Mouse (Mus musculus): ENCODE results near the gene Sv2a. TPM values are rescaled to one million over a fixed set of nuclear protein-coding genes. Genes with fewer than 3 reads are reported as not detected.

Sv2a gene
- polyA plus RNA-seq, 1 experiment from 2014 or later: 29.3 TPM

DNA sequence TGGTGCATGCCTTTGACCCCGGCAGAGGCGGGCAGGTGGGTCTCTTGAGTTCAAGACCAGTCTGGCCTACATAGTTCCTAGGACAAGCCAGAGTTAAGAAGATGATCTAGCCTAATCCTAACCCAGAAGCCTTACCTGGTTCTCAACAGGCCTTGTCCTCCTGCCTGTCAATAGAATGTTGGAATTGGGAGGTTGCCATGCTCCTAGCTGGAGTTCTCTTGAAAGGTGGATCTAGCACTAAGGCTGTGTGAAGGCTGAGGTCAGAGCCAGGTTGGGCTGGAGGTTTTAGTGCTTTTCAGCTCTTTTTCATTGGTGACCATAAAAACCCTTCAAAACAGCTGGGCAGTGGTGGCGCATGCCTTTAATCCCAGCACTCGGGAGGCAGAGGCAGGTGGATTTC lies 2.5 kb upstream of the Sv2a start:
- no peak overlapping the region for H3K9ac ChIP-seq
- no peak overlapping the region for H3K4me3 ChIP-seq
- H3K27me3 ChIP-seq: no peaks in the 10 kb centered on the region
- H3K4me1 ChIP-seq: peaks cover 39% of the 10 kb centered on the region
- H3K27ac ChIP-seq: no peak overlapping the region
- no peak overlapping the region for H3K4me2 ChIP-seq
- H3K36me3 ChIP-seq (ENCODE audit: poor library complexity, severe bottlenecking): peaks cover 49% of the 10 kb centered on the region
- WGBS: 97% methylated on average over 4 of the region's 4 CpGs
- ATAC-seq: no peak
- no peaks in the 10 kb centered on the region for H3K9me3 ChIP-seq (replicated peaks)

DNA sequence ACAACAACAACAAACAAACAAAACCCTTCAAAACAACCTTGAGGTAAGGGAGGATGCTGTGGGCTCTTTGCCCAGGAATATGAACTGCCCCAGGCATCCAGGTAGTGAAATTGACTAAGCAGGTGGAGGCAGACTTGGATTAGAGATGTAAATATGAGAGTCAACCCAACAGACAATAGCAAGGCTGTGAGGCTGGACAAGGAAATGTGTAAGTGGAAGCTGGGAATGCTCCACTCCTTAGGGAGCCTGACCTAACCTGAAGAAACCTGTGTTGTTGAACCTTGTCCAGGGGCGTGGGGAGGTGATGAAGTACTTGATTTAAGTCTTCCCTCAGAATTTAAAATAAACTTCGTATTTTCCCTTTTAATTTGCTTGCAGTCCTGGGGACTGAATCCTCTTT lies 2.0 kb upstream of the Sv2a start:
- H3K4me1 ChIP-seq: peaks cover 35% of the 10 kb centered on the region
- H3K27ac ChIP-seq: no peak overlapping the region
- H3K36me3 ChIP-seq (ENCODE audit: poor library complexity, severe bottlenecking): peaks cover 48% of the 10 kb centered on the region
- H3K9ac ChIP-seq: no peak overlapping the region
- H3K4me3 ChIP-seq: no peak overlapping the region
- ATAC-seq: no peak
- H3K9me3 ChIP-seq (replicated peaks): no peaks in the 10 kb centered on the region
- H3K4me2 ChIP-seq: no peak overlapping the region
- no peaks in the 10 kb centered on the region for H3K27me3 ChIP-seq
- 91% methylated on average over 2 of the region's 2 CpGs for WGBS

DNA sequence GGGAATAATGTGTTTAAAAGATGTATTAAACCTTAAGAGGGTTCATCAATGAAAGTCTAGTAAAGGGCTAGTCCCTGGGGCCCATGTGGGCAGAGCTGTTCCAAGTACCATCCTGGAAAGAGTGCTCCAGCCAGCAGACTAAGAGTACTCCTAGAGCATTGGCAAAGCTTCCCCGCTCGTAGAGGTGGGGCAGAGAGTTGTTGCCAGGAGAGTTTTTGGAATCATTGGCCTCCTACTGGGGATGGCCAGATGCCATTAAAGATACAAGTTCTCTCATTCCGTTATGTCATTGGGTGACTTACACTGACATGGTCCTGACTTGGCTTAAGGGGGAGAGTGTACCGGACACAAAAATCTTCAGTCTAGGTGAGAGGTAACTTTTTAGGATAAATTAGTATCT lies 1.4 kb upstream of the Sv2a start:
- no peak for ATAC-seq
- Histone ChIP-seq H3K36me3 (ENCODE audit: poor library complexity, severe bottlenecking) (peaks cover 41% of the 10 kb centered on the region), H3K4me2 (no peak overlapping the region), H3K9me3 (replicated peaks) (no peaks in the 10 kb centered on the region), H3K27ac (no peak overlapping the region), H3K27me3 (no peaks in the 10 kb centered on the region), H3K9ac (no peak overlapping the region), H3K4me1 (peaks cover 28% of the 10 kb centered on the region), H3K4me3 (no peak overlapping the region)
- 66% methylated on average over 4 of the region's 4 CpGs for WGBS

DNA sequence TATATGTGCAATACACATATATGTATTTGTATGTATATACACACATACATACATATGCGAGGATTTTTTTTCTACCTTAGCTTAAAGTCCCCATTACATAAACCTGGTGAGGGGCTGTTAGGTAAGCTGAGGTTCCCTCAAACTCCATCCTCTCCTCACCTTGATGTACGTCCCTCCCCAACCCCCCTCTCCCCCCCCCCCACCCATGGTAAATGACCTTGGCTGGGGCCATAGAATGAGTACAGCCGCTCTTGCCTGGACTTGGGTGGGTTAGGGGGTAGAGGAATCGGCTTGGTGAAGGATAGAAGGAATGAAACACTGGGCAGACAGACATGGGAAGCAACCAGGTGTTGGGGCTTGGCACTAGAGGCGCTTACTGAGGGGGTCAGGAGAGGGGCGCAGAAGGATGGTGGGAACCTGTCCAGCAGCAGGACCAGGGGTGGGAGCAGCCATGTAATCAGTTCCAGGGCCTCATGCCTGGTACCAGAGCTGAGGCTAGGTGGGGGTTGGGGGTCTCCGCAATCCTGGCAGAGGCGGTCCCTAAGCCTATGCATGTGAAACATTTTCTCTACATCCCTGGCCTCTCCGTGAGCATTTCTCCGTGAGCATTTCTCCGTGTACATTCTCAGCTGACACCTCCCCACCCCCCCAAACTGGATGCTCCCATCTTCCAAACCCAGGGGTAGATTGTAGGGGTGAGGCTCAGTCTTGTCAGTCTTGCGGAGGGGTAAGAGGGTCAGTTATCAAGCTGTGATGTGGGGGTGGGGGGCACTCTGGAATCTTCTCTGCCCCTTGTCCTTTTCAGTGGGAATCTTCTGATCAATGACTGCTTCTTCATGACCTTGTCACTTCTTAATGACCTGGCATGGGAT lies 795 bp downstream of the Sv2a start:
- Histone ChIP-seq H3K36me3 (ENCODE audit: poor library complexity, severe bottlenecking) (peaks cover 27% of the 10 kb centered on the region), H3K9ac (peak overlapping the region; percentile 84), H3K4me3 (peak overlapping the region; percentile 59), H3K27me3 (no peaks in the 10 kb centered on the region), H3K27ac (0 out of 2 replicates have a peak overlapping the region, but pooled peaks have one; percentile 48), H3K4me1 (peaks cover 23% of the 10 kb centered on the region), H3K9me3 (replicated peaks) (no peaks in the 10 kb centered on the region), H3K4me2 (peak overlapping the region; percentile 78)
- ATAC-seq: peak; percentile 39; the same call in 1 of the 2 replicates
- WGBS: 43% methylated on average over 12 of the region's 12 CpGs

DNA sequence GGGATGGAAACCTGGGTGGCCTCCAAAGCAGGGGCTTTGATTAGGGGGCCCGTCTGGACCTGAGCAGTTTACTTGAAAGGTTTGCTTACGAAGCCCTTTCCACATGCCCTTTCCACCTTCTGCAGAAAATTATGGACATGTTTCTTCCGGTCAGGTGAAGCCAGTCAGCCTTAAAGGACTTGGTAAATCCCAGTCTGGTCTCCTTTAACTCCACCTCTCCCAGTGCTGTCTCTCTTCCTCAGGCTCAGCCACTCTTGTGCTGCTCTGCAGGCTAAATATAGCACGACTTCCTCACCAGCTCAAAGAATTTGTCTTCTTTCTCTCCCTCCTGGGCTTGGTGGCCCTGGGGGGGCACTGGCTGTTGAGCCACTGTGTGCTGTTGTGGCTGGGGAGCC lies 1.4 kb downstream of the Sv2a start:
- peak overlapping the region; percentile 59 for H3K4me3 ChIP-seq

DNA sequence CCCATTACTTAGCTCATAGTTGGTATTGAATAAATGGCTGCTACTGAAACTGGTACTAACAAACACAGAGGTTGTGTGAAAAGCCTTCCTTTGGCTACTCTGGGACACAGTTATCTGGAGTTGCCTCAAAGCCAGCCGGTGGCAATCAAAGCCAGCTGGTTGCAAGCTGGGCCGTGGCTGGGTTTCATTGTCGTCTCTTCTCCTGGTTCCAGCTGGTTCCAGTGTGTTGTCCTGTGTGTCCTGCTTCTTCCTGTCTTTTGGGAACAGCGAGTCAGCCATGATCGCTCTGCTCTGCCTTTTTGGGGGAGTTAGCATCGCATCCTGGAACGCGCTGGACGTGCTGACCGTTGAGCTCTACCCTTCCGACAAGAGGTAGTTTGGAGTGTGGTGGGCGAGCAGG lies 12.0 kb downstream of the Sv2a start:
- Histone ChIP-seq H3K4me3 (no peak overlapping the region), H3K27ac (no peak overlapping the region), H3K4me1 (peaks cover 12% of the 10 kb centered on the region), H3K36me3 (ENCODE audit: poor library complexity, severe bottlenecking) (peaks cover 45% of the 10 kb centered on the region), H3K9ac (0 out of 2 replicates have a peak overlapping the region, but pooled peaks have one; percentile 6), H3K27me3 (no peaks in the 10 kb centered on the region), H3K9me3 (replicated peaks) (no peaks in the 10 kb centered on the region), H3K4me2 (no peak overlapping the region)
- WGBS: 67% methylated on average over 12 of the region's 12 CpGs
- no peak for ATAC-seq

More for the DNA sequence above, 1.4 kb downstream of the Sv2a start:
- no peak for ATAC-seq
- Histone ChIP-seq H3K4me1 (peaks cover 23% of the 10 kb centered on the region), H3K9ac (peak overlapping the region; percentile 84), H3K4me2 (peak overlapping the region; percentile 78), H3K27ac (0 out of 2 replicates have a peak overlapping the region, but pooled peaks have one; percentile 48), H3K27me3 (no peaks in the 10 kb centered on the region), H3K9me3 (replicated peaks) (no peaks in the 10 kb centered on the region), H3K36me3 (ENCODE audit: poor library complexity, severe bottlenecking) (peaks cover 26% of the 10 kb centered on the region)
- 26% methylated on average over 4 of the region's 4 CpGs for WGBS

DNA sequence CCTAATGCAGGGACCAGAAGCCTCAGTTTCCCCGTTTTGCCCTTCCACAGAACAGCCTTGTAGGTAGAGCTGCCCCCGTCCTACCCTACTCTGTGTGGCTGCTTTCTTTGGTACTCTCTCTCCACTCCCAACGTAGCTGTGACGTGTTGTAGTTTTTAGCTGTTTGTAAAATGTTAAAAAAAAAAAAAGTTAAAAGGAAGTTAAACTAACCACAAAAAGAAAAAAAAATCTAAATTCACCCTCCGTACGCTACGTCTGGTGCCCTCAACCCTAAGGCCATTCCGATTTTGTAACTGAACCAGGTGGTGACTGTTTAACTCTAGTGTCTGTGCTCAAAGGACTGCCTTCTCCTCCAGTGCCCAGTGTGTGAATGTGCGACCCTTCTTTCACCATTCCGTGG lies 14.0 kb downstream of the Sv2a start:
- no peak for ATAC-seq
- H3K36me3 ChIP-seq (ENCODE audit: poor library complexity, severe bottlenecking): peaks cover 31% of the 10 kb centered on the region
- H3K4me1 ChIP-seq: peaks cover 15% of the 10 kb centered on the region
- 94% methylated on average over 10 of the region's 10 CpGs for WGBS
- no peaks in the 10 kb centered on the region for H3K9me3 ChIP-seq (replicated peaks)
- no peak overlapping the region for H3K4me2 ChIP-seq
- no peak overlapping the region for H3K27ac ChIP-seq
- no peak overlapping the region for H3K4me3 ChIP-seq
- H3K9ac ChIP-seq: no peak overlapping the region
- no peaks in the 10 kb centered on the region for H3K27me3 ChIP-seq

DNA sequence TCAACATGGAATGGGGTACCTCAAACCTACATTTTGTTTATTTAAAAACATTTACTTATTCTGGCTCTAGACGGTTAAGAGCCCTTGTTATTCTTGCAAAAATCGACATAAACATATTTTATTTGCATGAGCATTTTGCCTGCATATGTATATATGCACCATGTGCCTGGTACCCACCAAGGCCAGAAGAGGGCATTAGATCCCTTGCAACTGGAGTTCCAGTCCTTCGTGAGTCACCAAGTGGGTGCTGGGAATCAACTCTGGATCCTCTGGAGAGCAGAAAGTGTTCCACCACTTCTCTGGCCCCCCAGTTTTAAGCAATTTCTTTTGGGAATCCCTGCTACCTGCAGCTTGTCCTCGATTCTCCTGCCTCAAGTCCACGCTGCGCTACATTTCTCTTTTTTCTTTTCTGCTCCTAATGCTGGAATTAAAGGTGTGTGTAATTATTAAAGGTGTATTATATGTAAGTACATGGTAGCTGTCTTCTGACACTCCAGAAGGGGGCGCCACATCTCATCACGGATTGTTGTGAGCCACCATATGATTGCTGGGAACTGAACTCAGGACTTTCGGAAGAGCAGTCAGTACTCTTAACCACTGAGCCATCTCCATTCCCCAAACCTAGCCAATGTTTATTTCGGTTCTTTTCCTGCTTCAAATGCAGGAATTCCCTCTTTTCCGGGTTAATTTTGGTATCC lies 14.8 kb downstream of the Sv2a start:
- Histone ChIP-seq H3K27ac (no peak overlapping the region), H3K4me2 (peak overlapping the region; percentile 97), H3K4me1 (peaks cover 15% of the 10 kb centered on the region), H3K9ac (no peak overlapping the region), H3K27me3 (no peaks in the 10 kb centered on the region), H3K9me3 (replicated peaks) (no peaks in the 10 kb centered on the region), H3K4me3 (no peak overlapping the region), H3K36me3 (ENCODE audit: poor library complexity, severe bottlenecking) (peaks cover 23% of the 10 kb centered on the region)
- no peak for ATAC-seq
- 91% methylated on average over 11 of the region's 11 CpGs for WGBS

DNA sequence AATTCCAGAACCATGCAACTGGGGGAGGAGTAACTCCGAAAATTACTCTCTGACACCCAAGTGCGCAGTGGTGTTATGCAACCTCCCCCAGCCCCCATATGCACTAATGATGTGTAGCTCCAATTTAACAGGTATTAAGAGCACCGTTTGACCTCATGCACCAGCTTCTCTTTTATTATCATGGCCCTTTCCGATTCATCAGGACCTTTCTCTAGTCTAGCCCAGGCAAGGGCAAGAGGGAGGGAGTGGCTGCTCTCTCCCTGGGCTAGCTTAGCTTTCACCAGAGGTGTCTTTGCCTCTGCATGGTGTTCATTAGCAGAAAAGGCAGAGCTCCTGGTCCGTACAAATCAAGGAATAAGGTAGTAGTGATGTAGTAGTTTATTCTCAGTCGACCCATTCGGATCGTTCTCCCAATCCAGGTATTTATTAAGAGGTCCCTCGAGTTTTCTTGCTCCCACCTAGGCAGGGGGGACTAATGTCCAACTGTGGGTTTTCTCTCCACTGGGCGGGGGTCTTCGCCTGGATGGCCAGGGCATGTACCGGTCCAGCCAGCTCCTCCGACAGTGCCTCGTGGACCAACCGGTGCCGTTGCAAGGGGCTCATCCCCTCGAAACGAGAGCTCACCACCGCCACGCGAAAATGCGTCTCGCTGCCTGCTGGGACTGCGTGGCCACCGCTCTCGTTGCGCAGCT lies 15.6 kb downstream of the Sv2a start:
- Histone ChIP-seq H3K27ac (peak overlapping the region; percentile 96), H3K4me2 (peak overlapping the region; percentile 97), H3K9me3 (replicated peaks) (no peaks in the 10 kb centered on the region), H3K4me3 (peak overlapping the region; percentile 62), H3K27me3 (no peaks in the 10 kb centered on the region), H3K4me1 (peaks cover 15% of the 10 kb centered on the region), H3K36me3 (ENCODE audit: poor library complexity, severe bottlenecking) (peaks cover 23% of the 10 kb centered on the region; the same call in 1 of the 2 replicates), H3K9ac (peak overlapping the region; percentile 94)
- 21% methylated on average over 27 of the region's 27 CpGs for WGBS
- peak; percentile 9; the same call in 1 of the 2 replicates for ATAC-seq

DNA sequence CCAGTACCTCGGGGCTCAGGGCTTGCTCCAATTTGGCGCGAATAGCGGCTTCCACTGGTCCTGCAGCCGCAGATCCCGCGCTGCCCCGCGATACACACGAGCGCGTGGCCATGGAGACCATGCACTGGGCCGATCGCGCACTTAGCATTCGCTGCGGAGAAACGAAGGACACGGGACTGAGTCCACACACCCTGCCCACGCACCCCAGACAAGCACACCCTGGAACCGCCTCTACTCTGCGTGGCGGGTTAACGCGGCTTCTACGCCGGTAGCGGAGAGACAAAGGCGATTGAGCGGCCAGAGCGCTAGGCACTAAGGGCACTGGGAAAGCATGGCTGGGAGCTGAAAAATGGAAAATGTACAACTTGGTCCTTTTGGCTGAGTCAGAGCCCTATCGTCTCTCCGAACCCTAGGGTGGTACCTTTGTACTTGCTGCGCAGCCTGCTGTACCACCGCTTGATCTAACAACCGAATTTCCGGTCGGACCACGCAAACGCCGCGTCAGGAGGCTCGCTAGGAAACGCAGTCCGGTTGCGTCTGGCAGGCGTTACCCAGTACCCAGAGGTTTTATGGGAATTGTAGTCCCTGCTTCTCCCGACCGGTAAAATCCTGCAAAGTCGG lies 16.3 kb downstream of the Sv2a start:
- under 1% methylated on average over 50 of the region's 50 CpGs for WGBS
- Histone ChIP-seq H3K27me3 (no peaks in the 10 kb centered on the region), H3K9ac (peak overlapping the region; percentile 94), H3K9me3 (replicated peaks) (no peaks in the 10 kb centered on the region), H3K27ac (peak overlapping the region; percentile 96), H3K4me3 (peak overlapping the region; percentile 62), H3K4me1 (peaks cover 15% of the 10 kb centered on the region), H3K36me3 (ENCODE audit: poor library complexity, severe bottlenecking) (peaks cover 23% of the 10 kb centered on the region; the same call in 1 of the 2 replicates), H3K4me2 (peak overlapping the region; percentile 97)
- ATAC-seq: peak; percentile 95

DNA sequence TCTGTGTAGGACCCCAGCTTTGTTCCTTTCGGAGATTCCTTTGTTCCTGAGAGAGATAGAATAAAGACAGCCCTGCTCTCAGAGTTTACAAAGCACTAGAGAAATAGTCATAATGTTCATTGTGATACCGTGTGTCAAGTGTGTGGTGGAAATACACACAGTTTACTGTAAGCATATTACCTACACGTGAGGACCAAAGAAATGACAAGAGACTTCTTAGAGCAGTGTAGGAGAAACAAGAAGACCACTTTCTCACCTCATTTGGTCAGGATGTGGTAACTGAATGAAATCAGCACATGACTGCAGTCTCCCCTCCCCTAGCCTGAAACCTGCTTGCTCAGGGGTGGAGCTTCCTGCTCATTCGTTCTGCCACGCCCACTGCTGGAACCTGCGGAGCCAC lies 17.2 kb downstream of the Sv2a start:
- Histone ChIP-seq H3K27ac (no peak overlapping the region), H3K4me3 (peak overlapping the region; percentile 62), H3K36me3 (ENCODE audit: poor library complexity, severe bottlenecking) (peaks cover 20% of the 10 kb centered on the region; the same call in 1 of the 2 replicates), H3K27me3 (no peaks in the 10 kb centered on the region), H3K4me2 (peak overlapping the region; percentile 97), H3K4me1 (peaks cover 15% of the 10 kb centered on the region), H3K9me3 (replicated peaks) (no peaks in the 10 kb centered on the region), H3K9ac (peak overlapping the region; percentile 14; the same call in 1 of the 2 replicates)
- 6% methylated on average over 6 of the region's 6 CpGs for WGBS
- peak; percentile 31 for ATAC-seq
